Mouse (Mus musculus) ES-Bruce4 (cell line): Measurements from ENCODE around the gene Atxn1. TPM values are rescaled to one million over a fixed set of nuclear protein-coding genes. Genes with fewer than 3 reads are reported as not detected.

Experiments used
- H3K27ac ChIP-seq: 2 replicates; pipeline ENCODE4 v1.5.1; 2012; ENCODE audit warnings: low read length, inconsistent platforms; ENCODE audit not compliant: insufficient read depth
- H3K27me3 ChIP-seq: 2 replicates; pipeline ENCODE4 v1.6.1; 2012; ENCODE audit warnings: mild to moderate bottlenecking, low read length, inconsistent platforms; ENCODE audit not compliant: control insufficient read depth, poor library complexity, insufficient read depth, severe bottlenecking
- H3K36me3 ChIP-seq: 2 replicates; pipeline ENCODE4 v1.6.1; 2012; ENCODE audit warnings: inconsistent platforms, mild to moderate bottlenecking, low read length, moderate library complexity; ENCODE audit not compliant: control insufficient read depth, poor library complexity, insufficient read depth, severe bottlenecking
- H3K4me1 ChIP-seq: one replicate; pipeline ENCODE4 v1.8.1; 2011; ENCODE audit warnings: low read length; ENCODE audit not compliant: control insufficient read depth, insufficient read depth
- H3K4me3 ChIP-seq: 2 replicates; pipeline ENCODE4 v1.5.1; 2011; ENCODE audit warnings: low read depth, mild to moderate bottlenecking, low read length
- H3K9ac ChIP-seq: 2 replicates; pipeline ENCODE4 v1.6.1; 2012; ENCODE audit warnings: low read depth, mild to moderate bottlenecking, inconsistent platforms; ENCODE audit not compliant: poor library complexity, severe bottlenecking
- H3K9me3 ChIP-seq: replicated peaks from 2 replicates; pipeline ENCODE4 v1.6.1; 2012; ENCODE audit warnings: mild to moderate bottlenecking, low read length, inconsistent platforms; ENCODE audit not compliant: control insufficient read depth, poor library complexity, insufficient read depth, severe bottlenecking
- CTCF ChIP-seq: IDR thresholded peaks from one replicate; pipeline ENCODE4 v1.8.1; 2011; ENCODE audit warnings: low read depth, low read length
- EP300 ChIP-seq: IDR thresholded peaks from 2 replicates; pipeline ENCODE4 v1.6.1; 2011; ENCODE audit warnings: low read depth, low read length; ENCODE audit not compliant: insufficient read depth
- POLR2A ChIP-seq: IDR thresholded peaks from one replicate; pipeline ENCODE4 v1.8.1; 2011; ENCODE audit warnings: low read length; ENCODE audit not compliant: insufficient read depth
- polyA plus RNA-seq: library from polyadenylated mRNA; stranded (reverse); fragments of >200 nt; gene quantifications from 2 replicates; pipeline ENCODE4 v1.2.4, GENCODE M21; 2011; ENCODE audit warnings: low read depth; ENCODE audit not compliant: missing spikeins, insufficient read depth, insufficient read length

Atxn1 gene
- polyA plus RNA-seq, 1 experiment: 10.1 TPM

DNA sequence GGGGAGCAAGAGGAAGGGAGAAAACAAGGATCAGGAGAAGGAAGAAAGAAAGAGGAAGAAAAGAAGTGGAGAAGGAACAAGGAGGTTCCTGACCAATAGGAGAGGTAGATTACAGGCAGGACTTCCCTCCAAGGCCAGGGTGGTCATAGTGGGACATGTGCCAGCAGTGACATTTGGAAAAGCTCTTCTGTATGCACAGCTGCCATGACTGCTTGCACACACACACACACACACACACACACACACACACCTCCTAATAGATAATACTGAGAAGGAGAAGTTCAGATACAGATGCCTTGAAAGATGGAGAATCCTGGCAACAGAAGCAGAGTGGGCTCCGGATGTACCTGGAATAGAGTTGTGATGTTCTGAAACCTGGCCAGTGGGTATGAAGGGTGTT lies 189.3 kb downstream of the Atxn1 start:
- Histone ChIP-seq H3K9me3 (peaks cover 3% of the 10 kb centered on the region; the same call in 1 of the 2 replicates), H3K4me1 (no peaks in the 10 kb centered on the region), H3K36me3 (no peaks in the 10 kb centered on the region), H3K27ac (no peak overlapping the region), H3K9ac (no peak overlapping the region), H3K27me3 (no peaks in the 10 kb centered on the region), H3K4me3 (no peak overlapping the region)
- TF ChIP-seq POLR2A (no peak), CTCF (no peak), EP300 (no peak)

DNA sequence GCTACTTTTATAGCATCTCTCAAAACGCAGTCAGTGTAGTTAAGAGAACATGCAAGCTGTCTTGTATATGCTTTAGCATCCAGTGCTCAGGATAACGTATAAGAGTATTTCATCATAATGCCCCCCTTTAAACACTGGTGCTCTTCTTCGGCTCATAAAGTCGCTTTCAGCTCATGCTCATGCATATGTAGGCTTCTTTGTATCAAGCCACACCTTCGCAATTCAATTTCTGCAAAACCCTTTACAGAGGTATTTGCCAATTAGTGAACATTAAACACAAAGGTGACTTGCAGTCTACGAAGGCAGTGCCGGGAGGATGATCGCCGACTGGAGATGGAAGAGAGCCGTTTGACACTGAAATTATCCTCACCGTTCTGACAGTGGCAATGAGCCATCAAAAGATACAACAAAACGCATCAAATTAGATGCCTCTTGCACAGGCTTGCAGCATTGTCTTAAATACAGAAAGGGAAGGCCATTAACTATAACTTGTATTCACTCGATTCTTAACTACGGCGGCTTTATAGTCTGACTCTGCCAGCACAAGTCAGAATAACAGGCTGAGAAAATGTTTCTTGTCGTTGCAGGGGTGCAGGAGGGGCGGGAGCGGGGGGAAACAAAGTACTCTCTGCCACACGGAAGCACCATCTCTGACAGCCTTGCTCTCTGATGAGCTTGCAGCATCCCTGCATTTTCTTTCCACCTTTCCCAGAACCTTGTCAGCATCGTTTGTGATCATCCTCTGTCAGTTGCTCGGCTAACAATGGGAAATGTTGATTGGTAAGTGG lies 191.2 kb downstream of the Atxn1 start:
- Histone ChIP-seq H3K27ac (no peak overlapping the region), H3K9ac (no peak overlapping the region), H3K9me3 (peaks cover 1% of the 10 kb centered on the region; the same call in 1 of the 2 replicates), H3K4me1 (no peaks in the 10 kb centered on the region), H3K27me3 (no peaks in the 10 kb centered on the region), H3K36me3 (no peaks in the 10 kb centered on the region), H3K4me3 (no peak overlapping the region)
- TF ChIP-seq CTCF (no peak), POLR2A (no peak), EP300 (no peak)

DNA sequence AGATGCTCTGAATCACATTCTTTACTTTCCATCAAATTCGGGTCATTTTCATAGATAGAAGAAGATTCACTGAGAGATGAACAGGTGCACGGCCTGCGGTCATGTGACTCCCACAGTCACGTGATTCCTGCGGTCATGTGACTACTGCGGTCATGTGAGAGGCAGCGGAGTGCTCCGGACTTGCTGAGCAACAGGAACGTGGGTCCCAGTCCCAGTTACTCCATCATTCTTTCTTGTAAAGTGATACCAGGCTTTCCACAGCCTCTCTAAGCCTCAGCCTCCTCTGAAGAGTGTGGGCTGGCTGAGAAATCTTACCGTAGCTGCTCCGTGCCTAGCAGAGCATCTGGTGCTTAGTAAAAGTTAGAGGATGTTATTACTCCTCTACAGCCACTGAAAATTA lies 195.1 kb downstream of the Atxn1 start:
- no peaks in the 10 kb centered on the region for H3K4me1 ChIP-seq
- no peak overlapping the region for H3K4me3 ChIP-seq
- TF ChIP-seq CTCF (no peak), EP300 (no peak), POLR2A (no peak)
- H3K27ac ChIP-seq: no peak overlapping the region
- H3K27me3 ChIP-seq: no peaks in the 10 kb centered on the region
- H3K36me3 ChIP-seq: no peaks in the 10 kb centered on the region
- H3K9ac ChIP-seq: no peak overlapping the region
- no peaks in the 10 kb centered on the region for H3K9me3 ChIP-seq

DNA sequence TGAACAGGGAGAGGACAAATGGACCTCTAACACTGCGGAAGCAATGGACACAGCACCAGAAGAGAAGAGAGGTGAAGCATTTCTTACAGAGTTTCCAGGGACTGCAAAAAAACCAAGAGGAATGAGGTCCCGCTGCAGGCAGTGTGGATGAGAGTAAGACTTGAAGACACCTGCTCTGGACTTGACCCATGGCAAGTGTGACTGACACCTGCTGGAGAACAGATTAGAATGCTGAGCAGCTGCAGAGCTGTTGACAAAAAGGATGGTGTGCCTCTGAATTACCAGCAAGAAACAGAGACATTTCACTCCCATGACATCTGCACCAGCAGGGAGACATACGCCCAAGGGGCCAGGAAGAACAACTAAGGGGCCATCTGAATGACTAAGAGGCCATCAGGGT lies 196.6 kb downstream of the Atxn1 start:
- Histone ChIP-seq H3K9ac (no peak overlapping the region), H3K9me3 (no peaks in the 10 kb centered on the region), H3K4me1 (no peaks in the 10 kb centered on the region), H3K27ac (no peak overlapping the region), H3K4me3 (no peak overlapping the region), H3K36me3 (no peaks in the 10 kb centered on the region), H3K27me3 (no peaks in the 10 kb centered on the region)
- TF ChIP-seq POLR2A (no peak), CTCF (no peak), EP300 (no peak)

DNA sequence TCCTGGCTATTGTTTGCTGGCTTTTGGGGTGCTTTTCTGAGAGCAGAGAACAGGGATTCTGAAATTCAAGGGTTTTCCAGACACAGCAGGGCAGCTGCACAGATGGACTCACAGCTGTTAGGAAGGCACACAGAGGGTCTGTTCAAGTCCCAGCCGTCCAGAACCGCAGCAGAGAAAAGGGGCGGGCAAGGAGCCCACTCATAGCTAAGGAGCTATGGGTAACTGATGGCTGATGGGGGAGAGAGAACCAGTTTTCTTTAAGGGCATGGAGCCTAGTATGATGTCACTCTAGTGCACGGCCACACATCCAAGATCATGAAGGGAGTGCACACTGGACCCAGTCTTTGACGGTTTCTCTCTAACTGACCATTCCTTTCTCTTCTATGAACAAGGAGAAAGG lies 200.5 kb downstream of the Atxn1 start:
- Histone ChIP-seq H3K9me3 (peaks cover 3% of the 10 kb centered on the region; the same call in 1 of the 2 replicates), H3K36me3 (no peaks in the 10 kb centered on the region), H3K4me3 (no peak overlapping the region), H3K4me1 (no peaks in the 10 kb centered on the region), H3K27me3 (no peaks in the 10 kb centered on the region), H3K27ac (no peak overlapping the region), H3K9ac (no peak overlapping the region)
- TF ChIP-seq POLR2A: no peak

DNA sequence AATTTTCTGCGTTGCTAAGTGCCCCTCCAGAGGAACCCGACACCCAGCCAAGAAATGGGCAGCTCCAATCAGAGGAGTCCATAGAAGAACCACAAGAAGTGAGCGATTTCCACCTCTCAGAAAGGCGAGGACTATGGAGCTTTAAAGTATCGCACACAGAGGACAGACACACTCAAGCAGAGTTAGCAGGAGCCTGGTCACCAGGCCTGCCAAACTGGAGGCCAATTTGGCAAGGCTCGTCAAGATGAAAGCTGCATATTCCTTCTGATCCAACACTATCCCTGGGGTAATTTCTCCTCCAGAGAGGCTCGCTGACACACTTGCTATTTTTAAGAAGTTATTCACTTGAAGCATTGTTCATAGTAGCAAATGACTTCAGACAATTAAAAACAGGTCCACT lies 202.5 kb downstream of the Atxn1 start:
- H3K36me3 ChIP-seq: no peaks in the 10 kb centered on the region
- H3K9me3 ChIP-seq: peaks cover 3% of the 10 kb centered on the region; the same call in 1 of the 2 replicates
- H3K27me3 ChIP-seq: no peaks in the 10 kb centered on the region
- H3K9ac ChIP-seq: no peak overlapping the region
- H3K27ac ChIP-seq: no peak overlapping the region
- no peaks in the 10 kb centered on the region for H3K4me1 ChIP-seq
- TF ChIP-seq CTCF (no peak), EP300 (no peak), POLR2A (no peak)
- no peak overlapping the region for H3K4me3 ChIP-seq
